Mouse (Mus musculus) liver, adult (tissue): ENCODE results near the gene Dclk3.

Source experiments
- GATA4 ChIP-seq: IDR thresholded peaks from 2 replicates; pipeline ENCODE4 v1.6.1; 2014; ENCODE audit warnings: mild to moderate bottlenecking, low read length; ENCODE audit not compliant: insufficient replicate concordance

The Dclk3 gene

DNA sequence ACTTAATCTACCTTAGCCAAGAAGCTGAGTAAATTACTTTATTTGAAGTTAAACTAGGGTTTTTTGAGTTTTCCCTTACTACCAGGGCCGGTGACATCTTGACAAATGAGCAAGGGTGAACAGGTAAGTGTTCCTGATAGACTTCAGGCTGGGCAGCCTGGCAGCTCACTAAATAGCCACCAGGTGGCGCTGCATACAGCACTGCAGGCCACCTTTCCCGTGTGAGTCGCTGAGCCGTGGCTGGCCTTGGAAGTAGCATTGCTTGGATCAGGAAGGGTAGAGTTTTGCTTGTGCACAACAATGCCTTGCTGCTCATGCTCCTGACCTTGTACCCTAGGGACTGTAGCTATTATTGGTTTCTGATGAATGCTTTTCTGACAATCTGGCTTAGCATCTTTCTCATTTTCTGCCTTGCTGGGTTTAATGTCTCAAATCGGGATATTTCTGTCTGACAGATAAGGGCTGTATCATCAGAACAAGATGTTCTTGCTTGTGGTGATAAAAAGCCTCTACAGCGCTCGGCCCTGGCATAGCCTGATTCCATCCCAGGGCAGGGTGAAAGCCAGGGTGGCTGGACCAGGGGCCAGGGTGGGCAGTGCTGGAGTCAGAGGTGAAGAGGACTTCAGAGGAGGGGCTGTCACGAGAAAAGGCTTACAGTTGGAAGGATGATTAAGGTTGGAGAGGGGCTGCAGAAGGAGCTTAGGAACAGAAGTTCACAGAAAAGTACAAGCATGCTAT, 58.4 kb downstream of the Dclk3 start:
- no peak for TF ChIP-seq GATA4

DNA sequence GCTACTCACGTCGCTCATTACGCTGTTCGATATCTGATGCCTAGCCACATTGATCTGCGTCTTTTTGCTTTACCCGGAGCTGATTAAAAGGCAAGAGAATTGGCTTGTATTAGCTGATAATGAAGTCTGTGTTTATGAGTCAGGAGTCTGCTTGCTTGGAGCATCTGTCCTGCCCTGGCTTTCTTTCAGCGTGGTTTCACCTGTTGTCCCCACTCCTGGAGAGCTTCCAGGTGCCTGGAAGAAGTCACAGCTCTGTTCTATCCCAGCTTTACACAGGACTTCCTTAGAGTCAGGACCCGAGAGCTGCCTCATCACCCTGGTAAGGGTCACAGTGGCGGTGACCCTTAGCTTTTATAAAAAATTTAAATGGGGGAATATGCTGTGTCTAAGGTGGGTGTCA, 61.3 kb downstream of the Dclk3 start:
- no peak for TF ChIP-seq GATA4

DNA sequence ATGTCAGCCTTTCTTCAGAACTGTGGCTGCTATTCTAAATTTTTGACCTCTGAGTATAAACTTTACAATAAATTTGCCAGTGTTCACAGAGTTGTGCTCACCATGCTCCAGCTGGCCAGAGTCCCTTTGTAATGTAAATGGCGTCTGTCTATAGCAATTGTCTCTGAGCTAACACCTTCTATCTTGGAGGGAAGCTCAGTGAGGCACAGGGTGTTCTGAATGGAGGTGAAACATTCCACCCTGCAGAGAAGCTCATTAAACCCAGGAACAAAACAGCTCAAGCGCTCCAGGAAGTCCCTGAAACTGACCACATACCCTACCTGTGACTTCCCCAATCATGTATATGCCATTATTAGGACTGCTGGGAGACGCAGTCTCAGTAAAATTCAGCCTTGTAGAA, 67.2 kb downstream of the Dclk3 start:
- TF ChIP-seq GATA4: no peak

DNA sequence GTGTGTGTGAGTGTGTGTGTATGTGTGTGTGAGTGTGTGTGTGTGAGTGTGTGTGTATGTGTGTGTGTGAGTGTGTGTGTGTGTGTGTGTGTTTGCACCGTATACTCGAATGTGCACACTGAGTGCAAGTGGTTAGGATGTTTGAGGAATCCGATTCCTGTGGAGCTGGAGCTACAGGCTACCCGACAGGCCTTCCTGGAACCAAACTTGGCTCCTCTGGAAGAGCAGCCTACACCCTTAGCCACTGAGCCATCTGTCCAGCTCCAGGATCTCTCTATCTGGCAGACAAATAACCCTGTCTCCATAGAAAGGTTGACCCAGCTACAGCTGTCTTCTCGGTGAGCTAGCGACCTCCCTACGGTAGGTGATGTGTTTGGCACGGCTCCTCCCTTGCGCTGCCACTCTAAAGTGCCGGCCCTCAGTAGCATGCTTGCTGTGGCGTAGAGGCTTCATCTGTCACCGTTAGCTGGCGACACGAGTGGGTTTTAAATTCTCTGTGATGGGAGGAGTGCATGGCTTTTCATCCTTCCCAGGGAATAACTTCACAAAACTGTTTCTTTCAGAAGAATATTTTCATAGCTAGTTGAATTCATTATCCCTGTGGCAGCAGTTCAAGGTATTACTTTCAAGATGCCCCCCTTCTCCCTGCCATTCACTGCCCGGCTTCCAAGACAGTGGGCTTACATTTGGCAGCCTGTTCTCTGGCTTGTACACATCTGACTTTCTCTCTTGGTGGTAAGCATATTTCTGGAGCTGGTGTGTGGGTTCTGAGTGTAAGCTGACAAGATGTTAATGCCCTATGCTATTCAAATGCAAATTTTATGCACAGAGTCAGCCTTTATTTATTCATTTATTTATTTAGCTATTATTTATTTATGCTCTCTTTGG, 75.9 kb downstream of the Dclk3 start:
- TF ChIP-seq GATA4: no peak

DNA sequence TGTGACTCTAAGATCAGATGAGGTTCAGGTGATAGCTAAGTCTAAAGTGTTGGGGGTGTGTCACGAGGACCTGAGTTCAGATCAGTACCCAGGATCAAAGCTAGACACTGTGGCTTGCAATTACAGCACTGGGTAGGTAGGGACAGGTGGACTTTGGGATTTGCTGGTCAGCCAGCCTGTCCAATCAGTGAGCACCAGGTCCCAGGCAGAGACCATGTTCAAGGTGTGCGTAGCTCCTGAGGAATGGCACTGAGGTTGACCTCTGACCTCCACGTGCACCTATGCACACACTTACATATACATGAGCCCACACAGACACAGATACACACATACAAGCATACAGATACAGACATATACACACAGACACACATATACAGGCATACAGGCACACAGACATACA, 76.7 kb downstream of the Dclk3 start:
- no peak for TF ChIP-seq GATA4

DNA sequence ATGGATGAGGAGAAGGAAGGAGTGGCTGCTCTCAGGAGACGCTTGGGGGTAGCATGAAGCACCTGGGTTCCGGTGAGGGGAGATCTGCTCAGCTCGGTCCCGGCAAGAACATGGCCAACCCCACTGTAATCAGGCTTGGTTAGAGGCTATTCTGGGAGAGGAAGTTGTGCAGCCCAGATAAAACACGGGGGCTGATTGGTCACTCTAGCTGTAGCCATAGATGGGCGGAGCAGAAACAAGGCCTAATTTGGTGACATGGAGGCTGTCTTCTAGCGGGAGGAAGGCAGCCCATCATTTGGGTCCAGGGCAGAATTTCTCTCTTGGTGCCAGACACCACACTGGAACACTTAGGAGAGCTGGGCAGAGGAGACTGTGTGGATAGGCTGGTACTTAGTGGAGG, 83.3 kb downstream of the Dclk3 start:
- no peak for TF ChIP-seq GATA4

DNA sequence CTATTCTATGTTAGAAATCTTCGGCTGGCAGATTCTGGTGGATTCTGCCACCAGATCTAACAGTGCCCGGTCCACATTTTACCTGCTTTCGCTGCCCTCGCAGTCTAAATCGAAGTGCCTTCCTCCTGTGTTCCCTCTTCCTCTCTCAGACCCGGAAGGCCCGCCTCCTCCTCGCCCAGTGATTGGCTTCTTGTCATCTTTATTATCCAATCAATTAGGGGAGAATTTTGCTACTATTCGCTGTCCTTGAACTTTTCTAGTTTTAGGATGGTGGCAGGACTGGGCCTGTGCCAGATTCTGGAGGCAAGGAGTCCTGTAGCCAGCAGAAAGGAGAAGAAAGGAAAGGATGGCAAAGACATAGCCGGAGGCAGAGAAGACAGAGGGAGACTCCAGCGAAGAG, 84.2 kb downstream of the Dclk3 start:
- TF ChIP-seq GATA4: no peak

DNA sequence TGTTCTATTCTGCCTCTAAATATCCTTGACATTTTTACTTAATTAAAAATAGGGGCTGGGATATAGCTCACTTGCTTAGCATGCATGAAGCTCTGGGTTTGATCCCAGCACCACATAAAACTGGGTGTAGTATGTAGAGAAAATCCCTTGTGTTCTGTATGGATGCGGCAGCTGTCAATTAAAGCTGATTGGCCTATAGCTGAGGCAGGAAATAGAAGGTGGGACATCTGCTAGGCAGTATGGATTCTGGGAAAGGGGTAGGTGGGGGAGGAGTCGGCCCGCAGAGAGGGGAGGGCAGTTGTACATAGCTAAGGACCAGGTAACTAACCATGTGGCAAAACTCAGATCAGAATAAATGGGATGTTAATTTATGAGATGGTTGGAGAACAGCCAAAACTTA, 85.0 kb downstream of the Dclk3 start:
- no peak for TF ChIP-seq GATA4

DNA sequence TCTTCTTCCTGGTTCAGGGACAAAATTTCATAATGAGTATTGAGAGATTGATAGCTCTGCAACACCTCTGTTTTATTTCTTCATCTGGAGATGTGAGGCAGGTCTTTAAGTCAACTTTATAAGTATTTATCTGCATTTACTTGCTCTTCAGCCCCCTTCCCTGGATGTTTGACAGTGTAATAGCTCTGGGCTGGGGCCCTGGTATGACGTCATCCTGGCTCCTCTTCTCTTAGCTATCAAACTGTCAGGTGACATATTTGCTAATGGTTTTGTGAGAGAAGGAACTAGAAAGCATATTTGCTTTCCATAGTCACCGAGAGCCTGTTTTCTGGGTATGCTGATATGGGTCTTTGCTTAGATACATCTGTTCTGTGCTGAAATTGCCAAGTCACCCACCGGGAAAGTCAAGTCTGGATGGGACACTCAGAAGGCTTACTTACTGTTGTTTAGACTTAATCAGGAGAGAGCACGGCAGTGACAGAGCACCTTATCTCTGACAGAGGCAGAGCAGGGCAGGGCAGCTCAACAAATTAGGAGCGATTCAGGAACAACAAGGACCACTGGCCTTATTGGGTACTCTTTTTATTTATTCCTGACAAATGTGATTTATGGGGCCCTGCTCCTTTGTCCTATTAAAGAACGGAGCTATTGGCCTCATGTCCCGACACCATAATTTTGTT, 96.0 kb downstream of the Dclk3 start:
- no peak for TF ChIP-seq GATA4

DNA sequence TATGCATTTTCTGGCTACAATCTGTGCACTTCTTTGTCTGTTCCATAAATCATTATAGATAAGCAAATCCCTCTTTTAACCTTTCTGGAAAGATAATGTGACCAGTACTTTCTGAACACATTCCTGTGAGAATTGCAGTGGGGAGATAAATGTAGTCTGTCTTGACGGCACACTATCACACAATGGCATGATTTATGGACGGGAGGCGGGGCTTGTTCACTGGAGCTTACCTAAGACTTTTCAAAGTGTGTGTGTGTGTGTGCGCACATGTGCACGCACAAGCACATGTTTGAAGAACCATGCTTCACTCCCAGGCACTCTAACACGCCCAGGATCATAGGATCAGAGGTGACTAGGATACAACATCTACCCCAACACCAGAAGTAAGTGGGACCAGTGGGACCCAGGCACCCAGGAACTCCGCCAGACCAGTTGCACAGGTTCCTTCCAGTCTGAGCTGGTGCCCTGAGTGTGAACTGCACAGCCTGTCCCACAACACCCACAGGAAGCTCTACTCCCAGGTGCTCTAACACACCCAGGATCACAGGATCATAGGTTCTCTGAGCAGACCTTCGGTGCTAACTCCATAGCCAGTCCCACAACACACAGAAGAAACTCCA, 96.7 kb downstream of the Dclk3 start:
- TF ChIP-seq GATA4: no peak
